Mouse (Mus musculus): ENCODE data around the gene Zfp553.

DNA sequence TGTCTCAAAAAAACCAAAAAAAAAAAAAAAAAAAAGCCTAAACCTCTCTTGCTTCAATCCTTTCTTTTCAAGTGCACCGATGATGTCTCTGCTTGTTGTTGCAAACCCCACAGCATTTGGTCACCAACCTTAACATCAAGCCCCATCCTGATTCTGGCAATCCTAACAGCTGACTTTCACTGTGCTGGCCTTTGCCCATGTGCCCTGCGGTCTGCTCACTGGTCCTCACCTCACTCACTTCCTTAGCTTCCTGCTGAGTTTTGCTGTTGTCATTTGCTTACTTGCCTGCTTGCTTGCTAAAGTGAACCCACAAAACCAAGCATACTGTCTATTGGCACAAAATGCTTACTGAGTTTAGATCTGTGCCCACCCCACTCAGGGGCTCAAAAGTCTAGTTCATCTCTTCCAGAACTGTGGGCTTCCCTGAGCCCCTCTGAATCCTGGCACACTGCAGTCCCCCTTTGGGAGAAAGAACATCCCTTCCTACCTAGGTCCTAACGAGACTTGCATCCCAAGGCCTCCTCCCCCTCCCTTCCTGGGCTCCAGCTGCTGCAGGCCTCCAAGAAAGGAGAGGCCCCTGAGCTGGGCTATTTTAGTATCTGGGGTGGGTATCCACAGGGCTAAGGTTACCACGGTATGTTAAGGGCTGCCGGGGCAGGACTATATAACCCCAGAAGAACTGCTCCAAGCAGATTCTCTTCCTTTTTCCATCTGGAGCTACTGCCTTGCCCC lies 21.7 kb upstream of the Zfp553 start:
- no peak for TF ChIP-seq CTCF (IDR thresholded peaks at IDR 0.05; ENCODE audit: insufficient read depth, low read length)
- TF ChIP-seq POLR2A (IDR thresholded peaks at IDR 0.05; ENCODE audit: borderline replicate concordance, extremely low read depth, low read depth, low read length), result no peak

Measured in lung, adult 2 months (tissue).